Mouse (Mus musculus): Measurements from ENCODE around the gene Dph2.

DNA sequence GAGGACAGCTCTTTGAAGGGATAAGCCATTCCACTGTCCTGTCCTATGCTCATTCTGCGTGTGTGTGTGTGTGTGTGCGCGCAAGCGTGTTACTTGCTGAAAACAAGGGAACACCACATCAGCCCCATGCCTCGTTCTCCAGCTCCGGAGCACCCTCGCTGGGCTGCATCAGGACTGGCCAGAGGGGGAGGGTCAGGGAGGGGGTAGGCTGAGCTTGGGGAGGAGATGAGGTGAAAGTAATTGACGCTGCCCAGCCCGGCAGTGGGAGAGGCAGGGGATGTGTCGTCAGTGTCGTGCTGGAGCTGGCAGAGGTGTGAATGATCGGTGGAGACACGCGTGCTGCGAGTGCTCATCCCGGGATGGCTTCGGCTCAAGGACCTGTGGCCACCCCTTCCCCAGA is 42.8 kb downstream of the Dph2 start:
- TF ChIP-seq CTCF (IDR thresholded peaks at IDR 0.05), result no peak
- TF ChIP-seq EP300 (IDR thresholded peaks at IDR 0.05), result no peak

Measured in lung, postnatal 0 days (tissue).